Mouse (Mus musculus) adrenal gland, postnatal 10 days (tissue): ENCODE results near the gene Hrct1. TPM values are rescaled to one million over a fixed set of nuclear protein-coding genes. Genes with fewer than 3 reads are reported as not detected.

ENCODE experiments used
- DNase-seq: peaks from one replicate; pipeline ENCODE4 v3.0.0; 2021; ENCODE audit warnings: mixed read lengths
- total RNA-seq, 2 experiments: library from RNA; stranded (reverse); gene quantifications; 2 replicates each; pipeline ENCODE4 v1.2.3; 2021

Gene Hrct1
- total RNA-seq, 2 experiments from 2014 or later: 5.5 to 6.0 TPM

DNA sequence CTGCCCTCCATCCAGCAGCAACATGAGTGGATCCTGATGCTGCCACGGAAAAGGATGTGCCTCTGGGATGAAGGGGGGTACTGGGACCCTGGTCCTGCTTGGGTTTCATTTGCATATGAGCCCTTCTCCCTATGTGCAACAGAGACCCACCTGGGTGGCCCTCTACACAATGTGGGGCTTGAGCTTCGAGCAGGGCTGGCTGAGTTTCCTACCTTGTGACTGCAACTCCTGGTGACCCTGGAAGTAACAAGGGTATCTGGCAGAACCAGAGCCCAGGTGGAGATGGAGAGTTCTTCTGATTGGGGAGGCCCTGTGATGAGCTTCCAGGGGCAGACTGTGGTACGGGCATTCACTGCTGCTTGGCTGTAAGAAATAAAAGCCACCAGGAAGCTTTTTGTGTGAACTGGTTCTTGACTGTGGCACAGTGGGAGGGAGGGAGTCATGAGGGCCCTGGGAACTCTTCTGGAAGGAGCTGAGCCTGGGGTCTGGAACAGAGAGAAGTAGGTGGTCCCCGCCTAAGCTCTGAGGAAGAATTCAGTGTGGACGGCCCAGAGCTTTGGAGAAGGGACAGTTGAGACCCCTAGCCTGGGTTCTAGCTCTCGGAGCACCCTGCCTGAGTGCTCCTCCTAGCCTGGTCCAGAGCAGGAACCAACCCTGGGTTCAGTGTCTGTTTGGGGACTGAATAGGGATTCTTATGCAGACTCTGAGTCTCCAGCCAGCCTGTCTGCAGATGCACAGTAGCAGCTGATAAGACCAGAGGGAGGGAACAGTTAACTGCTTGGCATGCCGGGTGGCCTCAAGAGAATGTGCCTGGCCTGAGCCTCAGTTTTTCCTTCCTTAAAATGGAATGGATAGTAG, 959 bp downstream of the Hrct1 start:
- no peak for DNase-seq

DNA sequence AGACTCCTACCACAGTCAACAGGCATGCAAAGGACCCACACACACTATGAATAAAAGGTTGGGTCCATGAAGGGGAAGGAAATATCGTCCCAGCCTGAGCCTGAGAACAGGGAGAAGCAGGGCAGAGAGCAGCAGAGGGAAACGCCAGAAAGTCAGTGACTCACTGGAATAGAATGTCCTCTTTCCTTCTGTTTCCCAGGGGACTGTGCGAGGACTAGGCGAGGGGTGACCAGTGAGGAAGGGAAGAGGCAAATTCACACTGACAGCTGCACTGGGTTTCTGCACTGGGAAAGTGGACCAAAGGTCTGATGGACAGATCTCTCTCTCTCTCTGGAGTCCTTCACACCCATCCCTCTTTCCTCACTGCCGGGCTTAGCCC, 1.6 kb downstream of the Hrct1 start:
- DNase-seq: peak; percentile 73

DNA sequence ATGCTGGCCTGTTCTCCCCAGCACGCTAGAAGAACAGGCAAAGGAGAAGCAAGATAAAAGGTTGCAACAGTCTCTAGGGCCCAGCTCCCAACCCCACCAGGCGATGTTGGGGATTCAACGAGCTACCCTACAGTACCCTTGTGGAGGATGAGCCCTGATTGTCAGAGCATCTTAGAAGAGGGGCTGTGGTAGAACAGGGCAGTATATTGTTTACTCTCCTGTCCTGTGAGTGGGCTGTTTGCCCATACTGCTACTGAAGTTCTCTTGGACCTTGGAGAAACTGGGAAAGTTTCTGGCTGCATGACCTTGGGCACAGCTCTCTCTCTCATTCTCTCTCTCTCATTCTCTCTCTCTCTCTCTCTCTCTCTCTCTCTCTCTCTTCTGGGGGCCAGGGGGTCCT, 2.1 kb downstream of the Hrct1 start:
- no peak for DNase-seq

DNA sequence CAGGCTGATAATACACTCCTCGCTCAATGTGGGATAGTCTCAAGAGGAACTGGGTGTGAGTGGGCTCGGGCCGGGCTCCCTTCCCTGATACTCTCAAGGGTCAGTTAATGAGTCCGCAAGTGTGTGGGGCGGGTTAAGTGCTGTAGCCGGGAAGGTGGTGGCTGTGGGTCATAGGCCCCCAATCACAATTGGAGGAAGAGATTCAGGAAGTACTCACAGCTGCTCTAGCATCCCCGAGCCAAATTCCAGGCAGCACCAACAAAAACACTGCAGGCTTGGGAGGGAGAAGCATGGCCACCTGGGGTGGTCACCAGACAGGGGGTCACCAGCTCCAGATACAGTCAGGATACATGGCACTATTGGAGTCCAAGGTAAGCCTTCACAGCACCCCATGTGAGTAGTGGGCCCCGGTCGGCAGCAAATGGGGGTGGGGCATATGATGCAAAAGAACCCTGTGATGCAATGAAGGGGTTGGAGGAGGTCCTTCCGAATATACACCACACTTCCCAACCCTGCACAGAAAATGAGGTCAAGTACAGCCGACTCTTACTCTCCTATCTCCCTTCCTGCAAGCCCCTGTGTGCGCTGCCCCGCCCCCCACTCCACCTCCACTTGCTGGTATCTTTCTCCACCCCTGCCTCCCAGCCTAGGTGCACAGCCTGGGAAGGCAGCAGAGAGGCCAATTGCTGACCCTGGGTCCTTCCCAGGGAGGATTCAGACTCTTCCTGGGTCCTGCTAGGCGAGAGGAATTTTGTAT, 3.0 kb downstream of the Hrct1 start, which contains the start of gene Spaar:
Spaar (plus strand) TSS at position 241 of the 757 bp plus-strand sequence.
- DNase-seq: no peak

DNA sequence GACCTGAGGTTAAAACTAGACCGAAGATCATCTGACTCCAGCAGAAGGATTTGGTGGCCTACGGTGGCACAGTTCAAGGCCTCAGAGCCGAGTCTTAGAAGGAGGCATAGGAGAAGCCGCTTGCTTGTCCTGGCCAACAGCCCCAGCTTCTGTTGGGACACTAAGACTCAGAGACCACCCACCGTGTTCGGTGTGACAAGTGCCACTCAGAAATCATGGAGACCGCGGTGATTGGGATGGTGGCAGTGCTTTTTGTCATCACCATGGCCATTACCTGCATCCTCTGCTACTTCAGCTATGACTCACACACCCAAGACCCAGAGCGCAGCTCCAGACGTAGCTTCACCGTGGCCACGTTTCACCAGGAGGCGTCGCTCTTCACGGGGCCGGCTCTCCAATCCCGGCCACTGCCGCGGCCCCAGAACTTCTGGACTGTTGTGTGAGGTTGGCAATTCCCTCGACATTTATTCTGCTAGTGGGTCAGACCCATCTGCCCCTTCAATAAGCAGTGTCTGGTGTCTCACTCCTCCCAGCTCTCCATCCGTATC, 3.8 kb downstream of the Hrct1 start:
- no peak for DNase-seq

DNA sequence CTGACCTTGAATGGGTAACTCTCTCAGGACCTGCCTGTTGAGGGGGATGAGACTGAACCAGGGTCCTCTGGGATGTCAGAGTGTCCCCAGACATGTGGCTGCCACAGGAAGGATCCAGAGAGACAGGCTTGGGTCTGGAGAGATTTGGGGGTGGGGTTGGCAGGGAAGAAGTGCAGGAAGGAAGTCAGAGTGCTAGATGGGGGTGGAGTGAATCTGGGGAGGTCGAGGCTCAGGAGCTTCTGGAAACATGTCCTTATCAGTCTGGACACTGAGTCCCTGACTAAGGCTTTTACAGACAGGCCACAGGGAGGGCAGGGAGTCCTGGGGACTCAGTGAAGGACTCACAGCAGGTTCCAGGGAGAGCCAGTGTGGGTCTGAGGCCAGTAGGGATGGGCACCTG, 5.2 kb downstream of the Hrct1 start:
- DNase-seq: no peak

DNA sequence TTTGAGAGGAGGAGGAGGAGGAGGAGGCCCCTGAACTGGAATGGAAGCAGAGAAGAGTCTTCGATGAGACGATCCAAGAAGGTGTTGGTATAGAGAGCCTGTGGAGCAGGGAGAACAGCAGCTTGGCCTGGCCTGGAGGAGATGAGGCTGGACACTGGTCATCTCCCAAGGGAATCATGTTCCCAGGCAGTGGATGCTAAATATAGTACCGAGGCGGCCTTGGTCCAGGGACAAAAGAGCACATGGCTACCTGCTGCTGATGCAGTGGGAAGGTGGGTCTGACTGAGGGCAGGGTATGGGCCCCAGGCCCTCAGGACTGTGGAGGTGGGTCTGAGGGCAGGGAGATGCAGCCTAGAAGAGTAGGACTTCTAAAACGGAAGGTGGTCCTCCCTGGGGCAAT, 6.2 kb downstream of the Hrct1 start:
- DNase-seq: no peak

DNA sequence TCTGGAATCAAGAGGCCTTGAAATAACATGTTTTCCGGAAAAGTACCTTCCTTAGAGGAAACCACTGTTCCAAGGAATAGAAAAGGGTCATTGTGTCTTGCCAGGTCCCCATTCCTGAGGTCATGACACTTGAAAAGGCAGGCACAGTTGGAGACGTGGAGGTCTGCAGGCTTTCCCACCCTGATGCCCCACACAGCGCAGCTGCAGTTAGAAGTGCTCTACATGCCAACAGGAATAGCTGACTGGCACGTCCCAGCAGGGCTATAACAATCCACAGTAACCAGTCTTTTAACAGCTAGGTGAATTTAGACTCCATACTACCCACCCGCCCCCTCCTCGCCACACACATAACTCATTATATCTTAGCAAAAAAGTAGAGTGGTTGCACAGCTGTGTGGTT, 10.2 kb downstream of the Hrct1 start:
- no peak for DNase-seq

DNA sequence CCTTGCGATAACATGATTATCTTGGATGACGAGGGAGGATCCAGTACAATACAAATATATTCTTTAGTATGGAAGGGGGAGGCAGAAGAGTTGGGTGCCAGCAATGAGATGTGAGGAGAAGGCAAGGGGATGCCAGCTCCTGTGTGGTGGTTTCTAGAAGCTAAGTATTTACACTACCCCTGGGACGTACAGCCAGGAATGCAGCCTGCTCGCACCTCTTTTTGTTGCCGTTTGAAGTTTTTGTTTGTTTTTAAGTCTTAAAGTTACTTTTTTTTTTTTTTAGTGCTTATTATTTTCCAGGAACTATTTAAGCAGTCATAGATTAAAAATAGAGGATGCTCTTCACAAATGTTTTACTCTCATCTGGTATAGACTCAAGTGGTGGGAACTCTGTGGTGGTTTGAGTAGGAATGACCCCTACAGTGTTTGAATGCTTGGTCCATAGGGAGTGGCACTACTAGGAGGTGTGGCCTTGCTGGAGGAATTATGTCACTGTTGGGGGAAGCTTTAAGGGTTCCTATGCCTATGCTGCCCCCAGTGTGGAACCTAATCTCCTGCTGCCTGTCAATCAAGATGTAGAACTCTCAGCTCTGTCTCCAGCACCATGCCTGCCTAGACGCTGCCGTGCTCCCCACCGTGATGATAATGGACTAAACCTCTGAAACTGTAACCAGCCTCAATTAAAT, 12.1 kb downstream of the Hrct1 start:
- DNase-seq: no peak

DNA sequence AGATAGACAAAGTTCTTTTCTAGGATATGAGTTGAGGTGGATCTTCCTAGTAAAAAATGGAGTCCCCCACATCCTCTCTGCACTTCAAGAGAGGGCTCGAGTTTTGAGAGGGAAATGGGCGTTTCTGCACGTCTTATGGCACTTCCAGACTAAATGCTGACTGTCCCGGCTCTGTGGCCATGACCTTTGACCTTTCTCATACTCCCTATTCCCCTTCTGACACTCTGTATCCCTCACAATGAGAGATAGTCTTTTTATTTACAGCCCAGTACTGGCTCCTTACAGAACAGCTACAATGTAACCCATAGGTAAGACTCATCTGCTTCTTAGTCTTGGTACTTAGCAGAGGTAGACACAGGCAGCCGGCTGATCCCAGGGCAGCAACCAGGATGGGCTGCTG, 14.5 kb downstream of the Hrct1 start:
- no peak for DNase-seq

DNA sequence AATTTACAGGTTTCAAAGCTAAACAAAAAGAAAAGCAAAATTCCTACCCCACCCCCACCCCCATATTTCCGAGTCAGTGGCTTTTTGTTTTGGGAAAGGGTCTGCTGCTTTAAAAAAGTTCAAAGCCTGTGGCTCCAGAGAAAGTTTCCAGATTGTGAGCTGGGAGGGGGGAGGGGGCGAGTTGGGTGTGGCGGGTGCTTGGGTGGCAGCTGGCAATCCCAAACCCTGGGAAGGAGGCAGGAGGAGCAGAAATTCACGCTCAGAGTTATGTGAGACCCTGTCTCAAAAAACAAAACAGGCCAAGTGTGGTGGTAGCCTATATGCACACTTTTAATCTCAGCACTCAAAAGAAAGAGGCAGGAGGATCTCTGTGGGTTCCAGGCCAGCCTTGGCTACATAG, 15.6 kb downstream of the Hrct1 start:
- DNase-seq: no peak

DNA sequence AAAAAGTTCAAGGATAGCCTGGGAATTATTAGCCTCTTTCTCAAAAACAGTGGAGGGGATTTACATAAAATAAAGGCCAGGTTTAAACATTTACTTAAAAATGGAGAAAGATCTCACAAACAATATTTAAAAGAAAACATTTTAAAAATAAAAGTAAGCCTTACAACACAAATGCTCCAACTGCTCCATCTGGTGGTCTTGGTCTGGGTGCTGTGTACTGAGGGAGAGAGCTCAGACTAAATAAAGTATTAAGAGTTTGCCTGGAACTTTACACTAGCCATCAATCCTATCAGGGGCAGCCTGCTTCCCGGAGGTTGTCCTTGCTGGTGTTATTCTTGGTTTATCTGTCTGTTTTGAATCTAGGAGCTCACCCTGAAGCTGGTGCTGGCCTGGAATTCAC, 16.1 kb downstream of the Hrct1 start:
- no peak for DNase-seq

DNA sequence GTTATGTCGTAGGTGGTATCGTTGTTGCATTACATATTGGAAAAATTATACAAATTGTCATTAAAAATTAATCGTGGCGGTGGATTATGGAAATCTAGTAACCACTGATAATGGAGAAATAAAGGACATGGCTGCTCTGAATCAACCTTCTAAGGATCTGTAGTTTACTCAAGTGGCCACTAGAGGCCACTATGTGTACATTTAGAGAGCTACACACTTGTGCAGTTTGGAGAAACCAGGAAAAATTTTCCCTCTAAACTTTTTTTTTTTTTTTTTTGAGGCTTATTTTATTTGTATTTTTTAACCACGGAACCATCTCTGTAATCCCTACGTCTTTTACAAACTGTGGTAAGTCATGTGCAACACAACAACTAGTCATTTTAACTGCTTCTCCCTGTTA, 18.2 kb downstream of the Hrct1 start:
- no peak for DNase-seq

DNA sequence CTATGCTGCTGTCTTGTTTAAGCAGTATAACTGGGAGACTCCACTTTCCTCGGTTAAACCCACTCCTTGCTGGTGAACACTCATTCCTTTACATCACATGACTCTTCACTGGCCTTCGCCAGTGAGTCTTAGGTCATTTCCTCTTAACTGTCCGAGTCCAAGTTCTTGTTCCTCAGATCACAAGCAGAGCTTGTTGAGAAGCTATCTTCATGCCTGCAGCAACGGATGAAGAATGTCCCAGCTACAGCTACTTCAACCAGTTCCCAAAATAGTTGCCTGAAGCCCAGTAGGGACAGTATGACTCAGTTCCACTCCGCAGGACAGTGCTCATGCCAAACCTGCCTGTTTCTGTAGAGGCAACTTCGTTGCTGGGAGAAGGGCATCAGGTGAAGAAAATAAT, 30.2 kb downstream of the Hrct1 start:
- no peak for DNase-seq

DNA sequence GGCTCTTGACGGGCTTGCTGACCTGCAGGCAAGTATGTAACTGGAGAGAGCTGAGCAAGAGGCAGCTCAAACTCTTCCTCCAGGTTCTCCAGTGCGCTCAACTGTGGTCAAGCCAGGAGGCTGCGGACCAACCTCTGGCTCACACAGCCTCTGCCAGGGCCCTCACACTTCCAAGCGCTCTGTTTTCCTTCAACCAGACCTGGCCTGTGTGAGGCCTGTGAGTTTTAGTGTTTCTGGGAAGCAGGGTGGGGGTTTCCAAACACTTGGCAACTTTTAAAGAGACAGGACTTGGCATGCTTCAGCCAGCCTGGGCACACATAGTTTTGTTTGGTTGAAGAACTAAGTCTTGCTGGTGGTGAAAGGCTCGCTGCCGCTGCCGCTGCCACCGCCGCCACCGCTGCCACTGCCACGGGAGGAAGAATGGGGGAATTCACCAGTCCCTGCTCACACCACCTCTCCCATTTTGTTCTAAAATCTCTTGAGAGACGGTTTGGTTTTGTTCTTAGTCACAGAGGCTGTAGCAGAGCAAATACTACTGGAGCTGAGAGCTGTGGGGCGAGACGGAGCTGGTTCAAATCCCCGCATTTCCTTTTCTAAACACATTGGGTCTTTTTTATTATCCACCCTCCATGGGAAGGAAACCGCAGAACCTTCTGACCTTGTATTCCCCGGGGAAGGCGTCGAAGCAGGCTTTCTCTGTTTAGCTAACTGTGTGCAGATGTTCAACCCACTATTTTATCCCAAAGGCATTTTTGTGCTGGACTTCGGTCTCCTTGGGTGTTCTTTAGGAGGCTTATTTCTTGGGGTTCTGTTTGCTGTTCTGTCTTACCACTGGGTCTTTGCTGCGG, 32.8 kb downstream of the Hrct1 start:
- peak; percentile 22 for DNase-seq

DNA sequence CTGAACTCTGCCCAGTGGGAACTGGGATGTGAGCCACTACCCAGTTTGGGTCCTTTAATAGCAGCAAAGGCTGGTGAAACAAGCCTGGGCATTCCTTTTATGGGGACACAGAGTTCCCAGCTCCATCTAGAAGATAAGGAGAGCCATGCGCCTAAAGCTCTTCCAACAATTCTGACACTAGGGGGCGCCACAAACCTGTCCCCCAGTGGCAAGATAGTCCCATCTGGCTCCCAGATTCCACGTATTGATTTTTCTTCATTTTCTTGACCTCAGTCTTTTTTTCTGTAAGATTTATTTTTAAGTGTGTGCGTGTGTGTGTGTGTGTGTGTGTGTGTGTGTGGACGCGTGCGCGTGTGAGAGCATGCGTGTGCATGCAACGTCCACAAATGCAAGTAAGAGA, 33.5 kb downstream of the Hrct1 start:
- peak; percentile 68 for DNase-seq

DNA sequence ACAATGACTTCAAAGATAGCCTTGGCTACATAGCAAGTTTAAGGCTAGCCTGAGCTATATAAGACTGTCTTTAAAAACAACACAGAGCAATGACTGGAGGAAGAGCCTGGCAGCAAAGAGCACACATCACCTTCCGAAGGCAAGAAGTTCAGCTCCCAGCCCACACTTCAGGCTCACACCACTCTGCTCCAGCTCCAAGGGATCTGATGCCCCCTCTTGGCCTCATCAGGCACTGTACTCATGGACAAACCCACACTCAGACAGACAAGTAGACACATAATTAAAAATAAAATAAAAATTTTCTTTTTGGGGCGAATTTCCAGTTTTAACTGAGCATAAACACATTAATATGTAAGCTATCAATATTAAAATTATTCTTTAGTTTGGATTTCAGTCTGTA, 34.3 kb downstream of the Hrct1 start:
- DNase-seq: no peak

DNA sequence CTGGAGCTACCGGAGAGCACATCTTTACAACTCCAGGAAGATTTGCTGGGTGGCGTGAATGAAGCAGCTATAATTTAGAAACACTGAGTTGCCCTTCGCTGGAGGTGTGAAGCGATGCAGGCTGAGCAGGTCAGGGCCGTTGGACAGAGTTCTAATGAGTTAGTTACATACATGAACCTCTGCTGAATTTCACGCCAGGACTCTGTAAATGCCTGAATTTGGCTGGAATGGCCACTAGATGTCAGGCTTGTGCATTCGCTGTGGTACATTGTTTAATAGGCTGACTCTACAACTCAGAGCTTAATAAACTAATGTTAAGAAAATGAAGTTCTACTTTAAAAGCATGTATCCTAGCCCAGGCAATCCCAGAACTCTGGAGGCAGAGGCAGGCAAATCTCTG, 36.4 kb downstream of the Hrct1 start:
- DNase-seq: peak; percentile 66

DNA sequence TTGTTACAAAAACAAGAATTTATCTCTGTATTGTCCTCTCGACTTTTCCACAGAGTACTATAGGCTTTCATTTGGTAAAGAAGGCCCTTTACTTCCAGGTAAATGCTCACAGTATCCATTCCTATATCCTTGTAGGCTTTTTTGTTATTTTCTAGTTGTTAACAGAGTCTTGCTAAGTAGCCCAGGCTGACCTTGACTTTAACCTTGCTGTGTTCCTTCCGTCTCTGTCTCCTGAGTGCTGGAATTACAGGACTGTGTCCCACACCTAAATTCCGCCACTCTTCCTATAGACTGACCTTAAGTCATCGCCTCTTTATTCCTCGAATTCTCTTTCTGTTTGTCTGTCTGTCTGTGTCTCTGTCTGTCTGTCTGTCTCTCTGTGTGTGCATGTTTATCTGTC, 41.4 kb downstream of the Hrct1 start:
- DNase-seq: no peak

DNA sequence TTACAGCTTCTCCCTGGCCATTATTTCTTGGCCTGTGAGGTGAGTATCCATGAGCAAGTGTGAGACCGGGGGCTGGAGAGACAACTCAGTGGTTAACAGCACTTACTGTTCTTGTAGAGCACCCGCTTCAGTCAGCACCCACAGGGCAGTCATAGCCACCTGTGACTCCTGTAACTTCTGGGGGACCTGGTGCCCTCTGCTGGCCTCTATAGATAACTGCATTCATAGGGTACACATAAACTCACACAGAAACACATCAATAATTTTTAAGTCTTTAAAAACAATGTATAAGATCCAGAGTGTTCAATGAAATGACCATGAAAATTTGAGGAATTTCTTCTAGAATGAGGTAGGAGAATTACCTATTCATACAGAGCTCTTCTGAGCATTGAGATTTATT, 42.4 kb downstream of the Hrct1 start:
- no peak for DNase-seq

DNA sequence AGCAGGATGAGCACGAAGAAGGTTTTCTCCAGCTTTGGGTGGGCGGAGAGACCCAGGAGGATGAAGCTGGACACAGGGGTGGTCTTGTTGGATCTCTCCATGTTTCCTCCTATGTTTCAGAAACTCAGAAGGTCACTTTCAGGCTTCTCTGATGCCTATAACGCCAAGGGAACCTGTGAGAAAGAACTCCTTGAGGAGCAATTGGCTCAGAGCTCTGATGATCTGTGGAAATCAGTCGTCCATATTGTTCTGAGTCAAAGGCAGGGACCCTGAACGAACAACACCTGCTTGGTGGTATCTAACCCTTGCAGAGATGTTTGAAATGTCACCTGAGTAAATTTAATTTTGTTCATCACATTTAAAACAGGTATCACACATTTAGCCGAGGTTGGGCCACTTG, 43.9 kb downstream of the Hrct1 start, which contains the start of gene Olfr159:
Olfr159 (minus strand) TSS at position 101 of the 400 bp plus-strand sequence.
- DNase-seq: no peak

DNA sequence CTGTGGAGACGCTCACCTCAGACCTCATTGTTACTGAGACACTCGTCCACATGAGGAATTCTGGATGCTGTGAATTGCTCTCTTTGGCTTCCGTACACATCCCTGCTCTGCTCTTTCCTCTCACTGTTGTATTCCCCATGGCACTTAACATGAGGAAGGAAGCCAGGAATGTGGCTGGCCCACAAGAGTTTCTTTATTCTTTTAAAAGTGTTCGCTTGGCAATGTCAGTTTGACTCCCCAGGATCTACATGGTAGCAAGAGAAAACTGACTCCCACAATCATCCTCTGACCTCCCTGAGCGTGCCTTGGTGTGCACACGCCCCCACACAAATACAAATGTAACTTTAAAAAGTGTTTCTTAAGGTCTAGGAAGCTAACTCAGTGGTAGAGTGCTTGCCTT, 44.6 kb downstream of the Hrct1 start:
- peak; percentile 12 for DNase-seq
